Mouse (Mus musculus): ENCODE measurements around the gene Nxn. TPM values are rescaled to one million over a fixed set of nuclear protein-coding genes. Genes with fewer than 3 reads are reported as not detected.

Nxn gene
- total RNA-seq, 2 experiments from 2014 or later = 37.3 to 38.0 TPM

DNA sequence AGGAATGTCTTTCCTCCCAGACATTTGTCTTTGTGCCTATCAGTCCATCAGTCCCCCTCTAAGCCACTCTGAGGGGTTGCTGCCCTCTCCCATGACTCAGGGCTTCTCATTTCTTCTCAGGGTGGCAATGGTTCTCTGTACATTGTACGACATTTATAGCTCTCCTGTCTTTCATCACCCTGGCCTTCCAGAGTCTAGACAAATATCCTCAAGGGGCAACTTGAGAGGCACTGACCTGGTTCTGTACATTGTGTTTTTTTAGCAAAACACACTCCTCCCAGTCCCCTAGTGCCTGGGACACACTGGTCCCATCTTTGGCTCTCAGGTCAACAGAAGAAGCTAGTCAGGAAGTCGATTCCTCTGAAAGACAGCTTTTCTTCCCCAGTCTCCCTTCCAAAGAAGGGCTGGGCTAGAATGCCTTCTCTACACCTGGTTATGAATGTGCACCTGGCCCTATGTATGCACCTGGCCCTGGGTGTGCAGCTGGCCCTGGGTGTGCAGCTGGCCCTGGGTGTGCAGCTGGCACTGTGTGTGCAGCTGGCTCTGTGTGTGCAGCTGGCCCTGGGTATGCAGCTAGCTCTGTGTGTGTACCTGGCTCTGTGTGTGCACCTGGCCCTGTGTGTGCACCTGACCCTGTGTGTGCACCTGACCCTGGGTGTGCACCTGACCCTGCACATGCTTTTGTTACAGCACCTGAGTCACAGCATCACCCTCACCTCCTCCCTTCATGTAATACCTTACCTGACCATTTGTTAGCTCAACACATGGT is 70.2 kb downstream of the Nxn start:
- no peak for DNase-seq

DNA sequence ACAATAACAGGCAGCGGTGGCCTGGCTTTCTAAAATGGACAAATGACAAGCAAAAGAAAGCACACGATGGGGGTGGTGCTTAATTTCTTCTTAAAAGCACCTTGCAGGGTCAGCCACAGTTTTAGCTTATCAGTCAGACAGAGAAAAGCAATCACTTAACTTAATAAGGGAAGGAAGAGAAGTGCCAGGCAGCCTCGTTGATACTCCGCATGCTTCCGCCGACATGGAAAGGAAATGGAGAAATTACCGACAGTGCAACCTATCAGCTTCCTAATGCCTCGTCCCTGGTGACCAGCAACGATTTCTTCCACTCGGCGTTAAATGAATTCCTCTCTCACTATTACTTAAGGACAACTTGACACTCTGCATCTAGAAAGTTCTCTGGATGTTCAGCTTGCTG is 70.9 kb downstream of the Nxn start:
- no peak for DNase-seq

DNA sequence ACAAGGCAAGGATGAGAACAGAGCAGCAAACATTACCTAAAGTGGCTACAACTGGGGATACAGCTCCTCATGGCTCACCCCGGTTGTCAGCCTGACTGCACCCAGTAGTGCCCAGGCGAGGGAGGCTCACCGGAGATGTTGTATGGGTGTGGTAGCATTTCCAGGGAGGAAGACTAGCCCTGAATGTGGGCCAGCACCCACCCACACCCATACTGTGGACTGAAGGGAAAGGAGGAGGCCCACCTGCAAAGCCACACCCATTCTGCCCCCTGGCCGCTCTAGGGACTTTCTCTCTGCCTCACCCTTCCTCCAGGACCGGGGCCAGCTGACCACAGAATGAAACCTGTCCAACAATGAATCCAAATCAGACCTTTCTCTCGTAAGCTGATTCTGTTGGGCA is 72.3 kb downstream of the Nxn start:
- DNase-seq = no peak

DNA sequence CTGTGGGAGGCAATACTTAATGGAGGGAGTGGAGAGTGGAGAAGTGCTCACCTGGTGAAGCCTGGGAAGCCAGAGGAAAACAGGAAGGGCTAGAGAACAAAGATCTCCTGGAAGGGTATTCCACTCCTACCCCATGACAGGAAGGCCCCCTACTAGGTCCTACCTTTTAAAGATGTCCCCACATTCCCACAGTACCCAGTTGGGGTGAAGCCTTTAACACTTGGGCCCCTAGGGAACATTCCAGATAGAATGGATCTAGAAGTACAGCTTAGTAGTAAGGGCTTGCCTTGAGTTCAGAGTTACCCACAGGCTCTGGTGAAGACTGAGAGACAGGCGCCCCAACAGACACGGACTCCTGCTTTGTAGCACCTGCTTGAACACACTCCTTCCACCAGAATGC is 72.9 kb downstream of the Nxn start:
- no peak for DNase-seq

DNA sequence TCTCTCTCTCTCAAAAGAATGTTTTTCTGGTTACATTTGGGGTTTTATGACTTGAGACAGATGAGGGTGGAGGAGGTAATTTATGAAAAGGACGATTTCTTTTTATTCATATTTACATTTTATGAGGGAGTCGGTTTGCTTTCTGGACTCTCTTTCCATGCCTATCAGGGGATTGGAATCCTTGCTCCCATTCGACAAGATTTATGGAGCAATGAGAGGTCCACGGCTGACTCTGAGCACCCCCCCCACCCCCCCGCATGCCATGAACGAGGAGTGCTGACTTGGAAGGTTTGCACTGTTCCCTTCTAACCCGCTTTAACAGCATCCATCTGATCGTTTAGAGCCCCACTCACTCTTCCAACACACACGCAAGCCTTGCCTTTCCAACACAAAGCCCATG is 74.1 kb downstream of the Nxn start:
- DNase-seq = no peak

DNA sequence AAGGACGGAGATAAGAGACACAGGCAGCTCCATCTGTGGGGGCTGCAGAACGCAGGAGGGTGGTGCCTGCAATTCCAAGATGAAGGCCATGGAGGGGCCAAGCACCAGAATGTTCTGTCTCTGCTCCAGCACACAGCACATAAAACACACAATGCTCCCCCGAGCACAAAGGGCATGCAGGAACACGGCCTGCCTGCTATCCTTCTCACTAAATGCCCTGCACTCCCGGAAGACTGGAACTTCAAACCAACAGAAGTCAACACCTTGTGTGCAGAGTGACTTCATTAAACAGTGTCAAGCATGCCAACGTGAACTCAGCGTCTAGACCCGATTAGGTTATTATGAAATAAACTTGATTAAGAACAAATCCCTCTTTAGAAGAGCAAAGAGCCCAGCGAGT is 74.7 kb downstream of the Nxn start:
- no peak for DNase-seq

DNA sequence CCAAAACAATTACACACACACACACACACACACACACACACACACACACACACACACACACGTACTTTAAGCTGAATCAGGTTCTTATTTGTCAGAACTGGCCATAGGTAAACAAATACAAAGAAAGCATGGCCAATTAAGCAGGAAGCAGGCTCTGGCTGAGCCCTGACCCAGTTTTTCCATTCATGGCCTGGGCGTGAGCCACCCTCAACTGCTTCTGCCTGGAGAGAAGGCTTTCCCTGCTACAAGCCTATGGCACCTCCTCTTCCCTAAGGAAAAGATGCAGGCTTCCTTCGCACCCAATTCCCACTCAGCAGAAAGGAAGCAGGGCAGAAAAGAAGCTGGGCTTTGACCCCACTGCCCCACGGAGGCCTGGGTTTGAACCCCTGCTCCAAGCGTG is 76.0 kb downstream of the Nxn start:
- no peak for DNase-seq

DNA sequence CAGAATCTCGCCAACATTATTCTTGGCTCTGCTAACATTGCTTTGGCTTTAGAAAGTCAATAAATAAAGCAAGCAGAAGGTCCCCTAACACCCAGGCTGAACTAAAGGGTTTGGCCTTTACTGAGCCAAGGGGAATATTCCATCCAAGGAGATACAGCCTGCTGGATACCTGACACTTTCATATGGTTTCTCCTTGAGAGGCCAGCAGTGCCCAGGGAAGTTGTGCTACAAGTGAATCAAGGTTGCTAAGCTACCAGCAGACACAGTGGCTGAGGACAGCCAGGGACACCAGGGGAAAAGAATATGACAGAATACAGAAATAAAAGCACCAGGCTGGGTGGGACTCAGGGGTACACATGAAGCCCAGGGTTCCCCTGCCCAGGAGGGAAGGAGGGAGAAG is 76.9 kb downstream of the Nxn start:
- DNase-seq = no peak

DNA sequence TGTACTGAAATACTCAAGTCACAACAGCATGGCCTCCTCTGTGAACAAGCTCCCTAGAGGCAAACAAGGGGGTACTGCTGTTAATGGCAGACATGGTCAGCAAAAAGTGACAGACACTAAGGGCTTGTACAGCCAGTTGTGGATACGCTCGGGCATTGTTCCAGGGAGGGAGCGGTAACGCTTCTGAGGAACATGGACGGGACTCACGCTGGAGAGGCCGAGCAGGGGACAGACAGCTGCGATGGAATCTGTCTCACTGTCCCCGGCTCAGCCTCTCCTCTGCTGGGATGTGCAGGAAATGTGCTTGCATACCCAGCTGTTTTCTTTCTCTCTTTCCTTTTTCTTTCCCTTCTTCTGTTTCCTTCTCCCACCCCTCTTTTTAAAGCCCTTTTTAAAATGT is 78.5 kb downstream of the Nxn start:
- no peak for DNase-seq

DNA sequence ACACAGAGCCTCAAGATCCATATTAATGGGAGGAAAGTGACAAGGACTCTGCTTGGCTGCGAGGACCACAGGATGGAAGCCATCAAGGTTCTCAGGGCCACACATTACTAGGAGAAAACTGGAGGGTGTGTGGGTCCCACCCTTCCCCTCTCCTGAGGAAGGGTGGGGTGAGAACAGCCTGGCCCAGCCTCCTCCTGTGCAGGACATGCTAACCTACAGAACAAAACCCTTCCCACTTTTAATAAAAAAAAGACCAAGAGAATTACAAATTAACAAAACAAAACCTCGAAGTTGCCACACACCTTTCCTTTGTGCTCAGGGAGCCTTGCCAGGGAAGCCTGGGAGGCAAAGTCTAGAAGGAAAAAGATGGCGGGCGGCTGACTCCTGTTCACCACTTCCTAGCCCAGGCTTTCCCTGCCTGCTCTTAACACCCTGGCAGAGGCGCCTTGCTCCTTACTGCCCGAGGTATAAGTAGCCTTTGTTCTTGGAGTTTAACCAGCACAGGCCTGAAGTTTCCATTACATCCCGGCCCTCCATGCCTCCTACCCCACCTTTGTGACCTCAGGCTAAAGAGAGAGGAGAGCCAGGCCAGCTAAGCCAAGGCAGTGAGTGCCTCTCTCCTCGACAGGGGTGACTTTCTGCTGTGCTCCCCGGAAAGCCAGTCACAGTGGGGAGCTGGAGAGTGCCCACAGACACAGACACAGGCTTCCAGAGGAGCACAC is 79.1 kb downstream of the Nxn start:
- DNase-seq = no peak

DNA sequence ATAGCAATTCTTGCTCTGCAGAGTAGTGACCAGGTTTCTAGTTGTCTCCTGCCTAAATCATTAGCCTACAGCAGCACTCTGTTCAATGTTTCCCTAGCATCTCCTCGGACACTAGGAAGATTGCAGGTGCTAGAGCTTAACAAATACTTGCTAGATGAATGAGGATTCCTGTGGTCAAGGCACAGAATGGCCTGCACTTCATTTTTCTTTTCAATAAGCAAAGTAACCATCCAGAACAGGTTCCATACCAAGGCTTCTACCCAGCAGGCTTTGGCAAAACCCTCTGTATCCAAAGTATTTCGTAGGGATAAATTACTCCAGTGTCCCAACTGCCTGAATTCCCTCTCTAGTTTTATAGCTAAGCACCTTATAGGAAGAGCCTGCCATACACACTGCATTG is 81.0 kb downstream of the Nxn start:
- DNase-seq = no peak

DNA sequence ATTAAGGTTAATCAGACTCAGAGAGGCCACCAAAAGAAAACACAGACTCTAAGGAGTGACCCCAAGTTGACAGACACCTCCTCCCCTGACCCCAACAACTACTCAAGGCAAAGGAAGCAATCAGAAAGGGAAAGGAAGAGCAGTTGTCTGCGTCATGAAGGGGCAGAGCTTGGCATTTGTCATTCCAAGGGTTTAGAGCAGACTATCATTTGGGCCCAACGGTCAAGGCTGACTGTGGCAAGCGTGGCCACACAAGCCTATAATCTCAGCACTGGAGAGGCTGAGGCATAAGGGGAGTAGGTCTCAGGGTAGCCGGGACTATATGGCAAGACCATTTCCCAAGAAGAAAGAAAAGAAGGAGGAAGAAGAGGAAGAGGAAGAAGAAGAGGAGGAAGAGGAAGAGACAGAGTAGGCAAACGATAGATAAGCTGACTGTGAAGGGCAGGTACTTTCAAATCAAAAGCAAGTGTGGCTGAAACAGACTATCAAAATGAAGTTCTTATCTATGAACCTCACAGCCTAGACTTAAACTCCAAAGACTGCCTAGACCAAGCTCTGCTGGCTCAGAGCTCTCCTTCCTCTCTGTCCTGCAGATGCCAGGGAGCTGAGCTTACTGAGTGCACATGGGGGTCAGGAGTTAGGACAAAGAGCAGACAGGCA is 83.0 kb downstream of the Nxn start:
- DNase-seq = no peak

DNA sequence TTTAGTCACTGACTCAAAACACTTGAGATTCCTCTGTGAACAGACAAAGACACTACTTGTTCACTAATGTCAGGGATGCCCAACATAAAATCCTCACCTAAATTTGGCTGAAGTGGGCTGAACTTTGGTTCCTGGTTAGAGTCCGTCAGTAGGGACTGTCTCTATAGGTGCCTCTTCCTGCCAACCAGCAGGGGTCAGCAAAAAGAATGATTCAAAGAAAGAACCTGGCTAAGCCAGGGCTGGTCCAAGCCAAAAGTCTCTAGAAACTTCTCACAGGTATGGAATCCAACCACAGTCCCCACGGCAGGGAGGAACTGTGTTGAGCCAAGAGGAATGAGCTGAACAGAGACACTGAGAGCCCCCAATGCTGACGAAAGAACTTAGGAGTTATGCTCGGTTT is 84.2 kb downstream of the Nxn start:
- DNase-seq = no peak

DNA sequence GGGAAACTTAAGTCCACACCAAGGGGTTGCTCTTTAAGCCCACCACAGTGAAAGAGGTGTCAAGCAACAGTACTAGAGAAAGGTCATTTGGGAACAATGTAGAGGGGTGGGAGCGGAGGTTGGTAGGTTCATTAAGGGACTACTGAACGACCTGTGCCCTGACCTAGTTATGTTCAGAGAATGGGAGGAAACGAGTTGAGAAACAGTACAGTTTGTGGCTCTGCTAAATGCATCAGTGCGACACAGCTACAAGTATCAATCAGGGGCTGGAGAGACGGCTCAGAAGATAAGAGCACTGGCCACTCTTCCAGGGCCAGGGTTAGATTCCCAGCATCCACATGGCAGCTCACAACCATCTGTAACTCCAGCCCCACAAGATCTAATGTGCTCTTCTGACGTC is 84.8 kb downstream of the Nxn start:
- no peak for DNase-seq

DNA sequence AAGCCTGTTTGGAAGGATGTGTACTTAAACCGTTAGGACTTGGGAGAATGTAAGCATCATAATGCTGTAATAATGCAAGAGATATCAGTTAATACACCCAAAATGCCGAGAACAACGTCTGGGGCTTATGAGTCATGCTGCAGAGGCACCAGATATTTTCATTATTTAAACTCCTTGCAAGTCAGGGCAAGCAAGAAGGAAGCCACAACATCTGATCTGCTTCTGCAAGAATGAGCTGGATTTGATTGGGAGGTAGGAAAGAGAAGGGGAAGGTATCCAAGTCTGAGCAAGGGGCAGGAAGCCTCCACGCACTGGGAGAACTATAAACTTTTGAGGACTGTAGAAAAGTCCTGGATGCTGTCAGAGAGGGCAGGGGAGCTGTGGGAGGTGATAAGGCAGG is 86.1 kb downstream of the Nxn start:
- DNase-seq = no peak

DNA sequence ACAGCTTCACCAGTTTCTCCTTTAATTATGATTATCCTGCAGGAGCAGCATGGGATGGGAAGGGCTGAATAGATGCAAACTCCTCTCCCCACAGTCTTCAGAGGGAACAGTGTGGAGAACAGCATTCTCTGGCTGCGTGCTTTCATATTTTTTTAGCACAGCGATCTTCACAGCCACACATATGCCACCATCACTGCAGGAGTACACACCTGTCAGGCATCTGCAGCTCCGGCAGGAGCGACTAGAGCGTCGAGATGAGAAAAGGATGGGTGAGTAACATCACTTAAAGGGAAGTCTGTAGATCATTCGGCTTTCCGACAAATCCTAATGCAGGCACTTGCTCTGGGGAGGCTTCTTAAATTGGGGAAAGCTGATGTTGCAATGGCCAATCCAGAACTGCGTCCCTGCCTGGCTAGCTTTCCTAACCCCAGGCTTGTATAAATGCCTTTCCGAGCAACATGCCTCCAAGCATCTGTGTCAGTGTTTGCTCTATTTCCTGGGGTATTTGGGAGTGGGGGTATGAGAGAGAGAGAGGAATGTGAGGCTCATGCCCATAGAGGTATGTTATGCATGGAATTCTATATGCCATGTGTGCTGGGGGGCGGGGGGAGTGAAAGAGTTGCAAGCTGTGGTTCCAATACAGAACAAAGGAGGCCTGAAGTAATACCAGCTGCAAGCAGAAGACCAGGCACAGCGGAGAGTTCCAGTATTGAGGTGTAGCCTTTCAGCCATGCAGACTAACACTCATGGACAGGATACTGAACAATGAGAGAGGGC is 87.5 kb downstream of the Nxn start:
- DNase-seq = no peak

DNA sequence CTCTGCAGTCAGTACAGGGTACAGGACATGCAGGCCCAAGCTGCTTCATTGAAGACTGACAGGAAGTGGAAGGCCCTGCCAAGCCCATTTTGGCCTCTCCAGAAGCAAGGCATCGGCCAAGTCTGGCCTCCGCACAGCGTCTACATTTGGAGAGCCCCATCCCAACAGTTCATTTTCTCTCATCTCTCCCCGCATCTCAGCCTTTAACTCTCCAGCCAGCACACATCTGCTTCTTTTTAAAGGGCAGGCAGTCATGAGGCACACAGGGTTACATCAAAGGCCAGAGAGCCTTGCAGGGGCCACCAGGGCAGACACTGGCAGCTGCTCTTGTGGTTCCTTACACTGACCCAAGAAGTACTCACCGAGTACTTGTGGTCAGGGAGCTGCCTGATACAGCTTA is 89.1 kb downstream of the Nxn start:
- DNase-seq = no peak

DNA sequence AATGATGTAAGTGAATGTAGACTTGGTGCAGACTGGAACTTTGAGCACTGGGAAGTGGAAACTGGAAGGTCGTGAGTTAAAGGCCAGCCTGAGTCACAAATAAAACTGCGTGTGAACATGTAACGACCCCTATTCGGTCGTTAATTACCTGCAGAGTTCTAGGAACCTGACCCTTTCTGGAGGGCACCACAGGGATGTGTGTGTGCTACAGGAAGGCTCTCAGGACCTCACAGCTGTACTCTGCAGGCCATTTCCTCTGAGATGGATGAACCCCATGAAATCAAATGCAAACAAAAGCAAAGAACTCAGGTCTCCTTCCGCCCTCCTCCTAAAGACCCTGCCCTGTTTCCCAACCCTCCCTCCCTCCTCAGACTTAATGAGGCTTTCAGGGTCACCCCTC is 89.9 kb downstream of the Nxn start:
- no peak for DNase-seq

DNA sequence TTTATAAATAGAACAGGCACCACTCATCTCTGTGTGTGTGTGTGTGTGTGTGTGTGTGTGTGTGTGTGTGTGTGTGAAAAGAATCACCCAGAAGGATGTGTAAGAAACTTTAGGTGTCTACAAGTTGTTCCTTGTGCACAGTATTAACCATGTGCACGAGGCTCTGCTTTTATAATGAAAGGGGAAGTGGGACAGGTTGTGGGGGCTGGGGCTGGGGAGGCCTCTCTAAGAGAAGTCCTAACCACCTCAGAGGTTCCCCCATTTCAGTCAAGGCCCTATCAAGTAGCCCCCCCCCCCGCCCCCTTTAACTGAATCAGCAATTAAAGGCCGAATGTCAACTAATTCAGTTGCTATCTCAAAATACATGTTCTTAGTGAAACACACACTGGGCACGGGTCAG is 92.2 kb downstream of the Nxn start:
- no peak for DNase-seq

DNA sequence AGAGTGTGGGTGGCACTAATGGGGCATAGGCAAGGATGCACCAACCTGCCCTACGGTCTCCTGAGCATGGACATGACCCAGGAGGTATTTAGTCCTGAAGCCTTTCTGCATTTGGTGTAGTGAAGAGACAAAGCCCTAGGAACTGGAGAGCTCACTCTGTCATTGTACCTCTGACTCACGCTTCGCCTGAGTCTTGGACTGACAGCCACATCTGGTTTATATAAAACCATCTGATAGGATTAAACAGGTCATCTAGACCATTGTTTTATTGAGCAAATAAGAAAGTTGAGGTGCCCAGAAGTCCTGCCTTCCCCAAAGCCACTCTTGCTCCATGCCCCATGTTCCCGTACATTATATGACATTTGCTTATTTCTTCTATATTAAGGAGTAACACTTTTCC is 93.4 kb downstream of the Nxn start:
- DNase-seq = no peak

DNA sequence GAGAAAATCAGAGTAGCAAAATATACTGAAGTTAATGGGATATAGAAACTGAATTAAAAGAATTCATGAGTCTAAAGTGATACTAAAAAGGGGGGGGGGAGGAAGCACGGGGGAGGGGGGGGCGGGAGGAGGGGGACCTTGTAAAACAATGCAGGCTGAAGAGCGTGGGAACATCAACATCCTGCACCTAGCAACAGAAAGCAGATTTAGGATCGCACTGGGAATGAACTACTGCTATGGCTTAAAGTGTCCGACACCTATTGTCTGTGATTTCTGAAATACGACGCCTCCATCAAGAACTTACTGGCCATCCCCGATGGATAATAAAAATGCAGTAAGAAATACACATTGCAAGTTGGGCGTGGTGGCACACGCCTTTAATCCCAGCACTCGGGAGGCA is 95.6 kb downstream of the Nxn start:
- DNase-seq = no peak

DNA sequence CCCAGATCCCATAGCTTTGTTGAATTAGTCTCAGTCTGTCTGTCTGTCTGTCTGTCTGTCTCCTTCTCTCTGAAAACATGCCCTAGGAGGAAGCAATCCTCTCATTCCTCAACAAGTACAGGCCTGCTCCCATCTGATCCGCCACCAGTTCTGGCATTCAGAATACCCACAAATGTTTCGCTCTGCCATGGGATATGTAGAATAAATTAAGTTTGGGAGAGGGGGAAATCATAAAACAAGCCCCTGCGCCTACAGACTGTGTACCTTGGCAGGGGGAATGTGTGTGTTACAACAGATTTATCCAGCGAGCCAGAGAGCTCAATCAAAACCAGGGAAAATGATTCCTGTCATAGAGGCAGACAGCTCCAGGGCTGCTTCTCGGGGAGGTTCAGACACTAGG is 98.1 kb downstream of the Nxn start:
- no peak for DNase-seq

DNA sequence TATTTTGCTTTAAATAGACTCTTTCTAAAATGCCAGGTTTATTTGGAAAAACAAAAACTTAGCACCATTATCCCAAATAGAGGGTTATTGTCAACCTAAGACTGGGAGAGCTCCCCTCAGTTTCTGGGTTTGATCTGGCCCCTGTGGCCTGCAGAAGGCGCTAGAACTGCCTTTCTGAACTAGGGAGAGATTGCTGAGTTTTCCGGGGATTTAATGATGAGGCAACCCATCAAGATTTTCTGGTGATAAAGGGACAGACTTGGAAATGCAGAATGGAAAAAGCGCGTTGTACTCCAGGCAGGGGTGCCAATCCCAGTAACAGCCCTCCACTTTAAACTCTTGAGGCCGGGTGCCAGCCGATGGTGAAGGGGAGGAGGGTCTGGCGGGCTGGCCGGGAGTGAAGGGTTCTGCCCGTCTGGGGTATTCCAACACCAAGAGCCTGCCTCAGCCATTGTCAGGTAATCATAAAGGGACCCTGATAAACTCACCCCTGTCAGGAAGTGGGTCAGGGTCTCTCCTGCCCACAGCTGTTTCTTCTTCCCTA is 100.4 kb downstream of the Nxn start:
- DNase-seq = no peak

All from gastrocnemius, postnatal 10 days (tissue).